Mouse (Mus musculus) CH12.LX (cell line): ENCODE results near the gene Coq8b. TPM values are rescaled to one million over a fixed set of nuclear protein-coding genes. Genes with fewer than 3 reads are reported as not detected.

Source experiments
- DNase-seq: peaks from one replicate; pipeline ENCODE4 v3.0.0-alpha.2; 2013; ENCODE audit errors: extremely low read depth
- H3K27ac ChIP-seq: 2 replicates; pipeline ENCODE4 v1.5.1; 2012; ENCODE audit warnings: low read depth, mild to moderate bottlenecking, control low read depth, moderate library complexity; ENCODE audit not compliant: insufficient read depth
- H3K27me3 ChIP-seq: replicated peaks from 2 replicates; pipeline ENCODE3; 2012; ENCODE audit warnings: inconsistent platforms
- H3K36me3 ChIP-seq, 2 experiments: replicated peaks in 1 of 2; 2 replicates each; pipeline versions ENCODE3 to v1.6.1; 2012; ENCODE audit warnings: inconsistent platforms in 1 of 2, low read length in 1 of 2, mild to moderate bottlenecking in 1 of 2, mixed read lengths in 1 of 2, moderate library complexity in 1 of 2; ENCODE audit not compliant: control insufficient read depth in 1 of 2, insufficient read depth in 1 of 2
- H3K4me1 ChIP-seq, 2 experiments: 2 replicates each; pipeline ENCODE4 v1.6.1; 2012; ENCODE audit warnings: inconsistent platforms in 1 of 2, moderate library complexity in 1 of 2; ENCODE audit not compliant: insufficient read depth in 2 of 2, control insufficient read depth in 1 of 2
- H3K4me2 ChIP-seq: 2 replicates; pipeline ENCODE4 v1.6.1; 2012; ENCODE audit warnings: low read depth, mild to moderate bottlenecking, control low read depth; ENCODE audit not compliant: poor library complexity, insufficient read depth, severe bottlenecking
- H3K4me3 ChIP-seq, 3 experiments: fragments of 150-350 bp in 1 of 3; sonication (generic) in 1 of 3; replicated peaks in 1 of 3; 2 replicates each; pipeline versions ENCODE3 to v1.5.1; 2011 to 2012; ENCODE audit warnings: low read depth in 2 of 3, low read length in 2 of 3, mild to moderate bottlenecking in 2 of 3, moderate library complexity in 2 of 3, control low read depth in 1 of 3, improper control_type of control experiment in 1 of 3, inconsistent platforms in 1 of 3, mixed read lengths in 1 of 3; ENCODE audit not compliant: poor library complexity in 1 of 3
- H3K79me2 ChIP-seq: replicated peaks from 2 replicates; pipeline ENCODE4 v1.6.1; 2012; ENCODE audit warnings: mild to moderate bottlenecking, moderate library complexity; ENCODE audit not compliant: control insufficient read depth, poor library complexity, insufficient read depth, severe bottlenecking; ENCODE audit errors: extremely low read depth
- H3K9ac ChIP-seq: 2 replicates; pipeline ENCODE4 v1.6.1; 2012; ENCODE audit warnings: low read depth, mild to moderate bottlenecking, control low read depth, moderate library complexity; ENCODE audit not compliant: insufficient read depth
- H3K9me3 ChIP-seq: replicated peaks from 2 replicates; pipeline ENCODE3; 2012; ENCODE audit warnings: low read length, inconsistent platforms, mixed read lengths
- BHLHE40 ChIP-seq: IDR thresholded peaks from 2 replicates; pipeline ENCODE4 v1.6.1; 2011; ENCODE audit warnings: mild to moderate bottlenecking, low read depth, low read length, improper control_type of control experiment
- CHD1 ChIP-seq: IDR thresholded peaks from 2 replicates; pipeline ENCODE4 v1.6.1; 2012; ENCODE audit warnings: low read depth, low read length, improper control_type of control experiment, inconsistent platforms
- CHD2 ChIP-seq: IDR thresholded peaks from 2 replicates; pipeline ENCODE4 v1.6.1; 2011; ENCODE audit warnings: low read length, improper control_type of control experiment
- CTCF ChIP-seq, 2 experiments: IDR thresholded peaks in 1 of 2; conservative IDR thresholded peaks in 1 of 2; 2 replicates each; pipeline ENCODE4 v1.5.1; 2011 to 2012; ENCODE audit warnings: low read depth in 2 of 2, low read length in 2 of 2, improper control_type of control experiment in 1 of 2, inconsistent platforms in 1 of 2, mild to moderate bottlenecking in 1 of 2, moderate library complexity in 1 of 2
- E2F4 ChIP-seq: IDR thresholded peaks from 2 replicates; pipeline ENCODE4 v1.6.1; 2011; ENCODE audit warnings: low read depth, low read length, improper control_type of control experiment; ENCODE audit not compliant: insufficient replicate concordance
- EP300 ChIP-seq: IDR thresholded peaks from 2 replicates; pipeline ENCODE4 v1.6.1; 2011; ENCODE audit warnings: low read length, improper control_type of control experiment
- ETS1 ChIP-seq: conservative IDR thresholded peaks from 2 replicates; pipeline ENCODE4 v1.6.1; 2012; ENCODE audit warnings: low read depth, mild to moderate bottlenecking, inconsistent platforms, low read length, improper control_type of control experiment, moderate library complexity
- GABPA ChIP-seq: IDR thresholded peaks from 2 replicates; pipeline ENCODE4 v1.6.1; 2012; ENCODE audit warnings: low read depth, low read length, improper control_type of control experiment, inconsistent platforms; ENCODE audit not compliant: insufficient replicate concordance
- MAFK ChIP-seq: IDR thresholded peaks from 2 replicates; pipeline ENCODE4 v1.6.1; 2011; ENCODE audit warnings: low read length, improper control_type of control experiment; ENCODE audit not compliant: insufficient replicate concordance
- MAX ChIP-seq: IDR thresholded peaks from 2 replicates; pipeline ENCODE4 v1.6.1; 2011; ENCODE audit warnings: low read length, improper control_type of control experiment
- MAZ ChIP-seq: IDR thresholded peaks from 2 replicates; pipeline ENCODE4 v1.6.1; 2012; ENCODE audit warnings: low read depth, mild to moderate bottlenecking, inconsistent platforms, low read length, improper control_type of control experiment, moderate library complexity
- MEF2A ChIP-seq: IDR thresholded peaks from 2 replicates; pipeline ENCODE4 v1.6.1; 2014; ENCODE audit warnings: low read depth, mild to moderate bottlenecking, inconsistent platforms, low read length, improper control_type of control experiment, borderline replicate concordance
- MXI1 ChIP-seq: IDR thresholded peaks from 2 replicates; pipeline ENCODE4 v1.6.1; 2011; ENCODE audit warnings: mild to moderate bottlenecking, low read depth, low read length, improper control_type of control experiment
- NELFE ChIP-seq: IDR thresholded peaks from 2 replicates; pipeline ENCODE4 v1.6.1; 2011; ENCODE audit warnings: low read depth, low read length, improper control_type of control experiment
- POLR2A ChIP-seq: IDR thresholded peaks from 2 replicates; pipeline ENCODE4 v1.6.1; 2011; ENCODE audit warnings: low read depth, mild to moderate bottlenecking, improper control_type of control experiment, low read length
- POLR2AphosphoS2 ChIP-seq: IDR thresholded peaks from 2 replicates; pipeline ENCODE4 v1.6.1; 2011; ENCODE audit warnings: low read depth, low read length, improper control_type of control experiment
- RAD21 ChIP-seq: IDR thresholded peaks from 2 replicates; pipeline ENCODE4 v1.6.1; 2011; ENCODE audit warnings: low read depth, mild to moderate bottlenecking, low read length, improper control_type of control experiment, moderate library complexity
- RCOR1 ChIP-seq: conservative IDR thresholded peaks from 2 replicates; pipeline ENCODE4 v1.6.1; 2012; ENCODE audit warnings: low read depth, mild to moderate bottlenecking, inconsistent platforms, low read length, improper control_type of control experiment
- SIN3A ChIP-seq: IDR thresholded peaks from 2 replicates; pipeline ENCODE4 v1.6.1; 2012; ENCODE audit warnings: low read length, improper control_type of control experiment, inconsistent platforms
- SMC3 ChIP-seq: IDR thresholded peaks from 2 replicates; pipeline ENCODE4 v1.6.1; 2011; ENCODE audit warnings: low read depth, low read length, improper control_type of control experiment
- TBP ChIP-seq: conservative IDR thresholded peaks from 2 replicates; pipeline ENCODE4 v1.6.1; 2011; ENCODE audit warnings: low read depth, low read length, improper control_type of control experiment
- USF1 ChIP-seq: IDR thresholded peaks from 2 replicates; pipeline ENCODE4 v1.6.1; 2014; ENCODE audit warnings: low read depth, mild to moderate bottlenecking, inconsistent platforms, low read length, improper control_type of control experiment
- ZC3H11A ChIP-seq: IDR thresholded peaks from 2 replicates; pipeline ENCODE4 v1.6.1; 2012; ENCODE audit warnings: low read depth, mild to moderate bottlenecking, inconsistent platforms, low read length, improper control_type of control experiment
- ZNF384 ChIP-seq: IDR thresholded peaks from 2 replicates; pipeline ENCODE4 v1.6.1; 2012; ENCODE audit warnings: low read depth, low read length, improper control_type of control experiment, inconsistent platforms
- dilution Hi-C: fragments of 300-500 bp; cut with MboI; formaldehyde crosslinking; loops from 2 replicates; pipeline ENCODE4 v1.14.3; 2020; ENCODE audit warnings: low sequenced_read_pairs; ENCODE audit not compliant: extremely low pct_unique_long_range_greater_than_20kb, extremely low pct_ligation_motif_present
- in situ Hi-C: fragments of 300-500 bp; cut with MboI; formaldehyde crosslinking; loops from 3 replicates; pipeline ENCODE4 v1.14.3; 2019; ENCODE audit warnings: low sequenced_read_pairs, low pct_ligation_motif_present, low pct_unique_long_range_greater_than_20kb, mixed read lengths
- polyA plus RNA-seq: library from polyadenylated mRNA; unstranded; fragments of >175 nt; gene quantifications from 2 replicates; pipeline ENCODE4 v1.2.1, GENCODE M21; 2012; ENCODE audit warnings: low read depth; ENCODE audit not compliant: insufficient read length
- total RNA-seq, 2 experiments: library from RNA; depleted of rRNA; stranded (reverse); fragments of 300-350 nt in 1 of 2; fragments of >200 nt in 1 of 2; gene quantifications; 2 replicates each; pipeline ENCODE4 v1.2.3; 2012 to 2014

Coq8b gene
- total and polyA plus RNA-seq, 3 experiments: 19.7 to 26.5 (median 21.3) TPM

DNA sequence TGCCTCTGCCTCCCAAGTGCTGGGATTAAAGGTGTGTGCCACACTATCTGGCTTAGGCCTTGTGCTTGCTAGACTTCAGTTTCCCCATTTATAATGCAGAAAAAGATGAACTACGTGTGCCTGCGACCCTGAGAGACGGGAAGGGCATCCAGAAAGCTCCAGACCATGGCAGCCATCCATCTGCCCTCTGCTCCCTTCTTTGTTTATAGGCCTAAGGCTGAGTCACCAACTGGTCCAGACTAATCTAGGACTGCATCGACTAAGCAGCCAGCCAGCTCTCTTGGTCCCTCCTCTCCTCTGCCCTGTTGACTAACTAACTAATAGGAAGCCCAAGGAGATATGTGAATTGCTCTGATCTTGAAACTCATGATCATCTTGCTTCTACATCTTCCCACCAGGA, 63.1 kb downstream of the Coq8b start:
- H3K27me3 ChIP-seq: peaks cover 49% of the 10 kb centered on the region
- H3K27ac ChIP-seq: no peak overlapping the region
- H3K9me3 ChIP-seq: peaks cover 16% of the 10 kb centered on the region
- TF ChIP-seq GABPA (no peak), EP300 (no peak), MAFK (no peak), MAZ (no peak), E2F4 (no peak), POLR2A (no peak), MEF2A (no peak), POLR2AphosphoS2 (no peak), ZC3H11A (no peak), ETS1 (no peak), MAX (no peak)
- TF ChIP-seq, all 38 proteins: peak for 0
- H3K36me3 ChIP-seq: no peaks in the 10 kb centered on the region
- dilution Hi-C loops (no loop called here), in situ Hi-C loops (no loop called here)
- H3K79me2 ChIP-seq: no peaks in the 10 kb centered on the region
- no peak overlapping the region for H3K4me3 ChIP-seq
- no peak overlapping the region for H3K4me2 ChIP-seq
- no peaks in the 10 kb centered on the region for H3K4me1 ChIP-seq
- no peak for DNase-seq
- no peak overlapping the region for H3K9ac ChIP-seq

DNA sequence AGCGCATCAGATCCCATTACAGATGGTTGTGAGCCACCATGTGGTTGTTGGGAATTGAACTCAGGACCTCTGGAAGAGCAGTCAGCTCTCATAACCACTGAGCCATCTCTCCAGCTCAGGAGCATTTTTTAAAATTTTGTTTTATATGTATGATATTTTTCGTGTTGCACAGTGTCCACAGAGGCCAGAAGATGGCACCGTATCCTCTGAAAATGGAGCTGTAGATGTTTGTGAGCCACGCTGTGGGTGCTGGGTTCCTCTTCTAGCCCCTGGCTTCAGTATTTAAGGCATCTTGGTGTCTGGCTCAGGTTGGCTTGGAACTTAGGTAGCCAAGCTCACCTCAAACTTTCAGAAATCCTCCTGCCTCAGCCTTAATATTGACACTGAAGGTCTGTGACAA, 63.7 kb downstream of the Coq8b start:
- TF ChIP-seq POLR2AphosphoS2 (no peak), MXI1 (no peak), BHLHE40 (no peak), CTCF (conservative IDR thresholded peaks at IDR 0.05 in 1 of 2, IDR thresholded peaks at IDR 0.05 in 1 of 2; ENCODE audit: low read depth in 2 of 2, low read length in 2 of 2) (peak in 1 of 2 experiments; percentile 25; a peak in 2 of 4 replicates), CHD2 (no peak), RAD21 (peak; percentile 22), POLR2A (no peak), TBP (no peak), NELFE (no peak), USF1 (no peak), CHD1 (no peak), SMC3 (0 out of 2 replicates have a peak, but pooled peaks have one; percentile 4), ZNF384 (no peak), SIN3A (no peak), MAFK (no peak), ZC3H11A (no peak), MEF2A (no peak), ETS1 (no peak), RCOR1 (no peak)
- Histone ChIP-seq H3K27me3 (peaks cover 50% of the 10 kb centered on the region), H3K79me2 (no peaks in the 10 kb centered on the region), H3K9me3 (peaks cover 16% of the 10 kb centered on the region), H3K27ac (no peak overlapping the region), H3K4me1 (no peaks in the 10 kb centered on the region), H3K36me3 (no peaks in the 10 kb centered on the region), H3K4me3 (no peak overlapping the region), H3K9ac (no peak overlapping the region), H3K4me2 (no peak overlapping the region)
- in situ Hi-C loops (no loop called here), dilution Hi-C loops (no loop called here)
- DNase-seq: no peak
